Mouse (Mus musculus): ENCODE measurements around the gene Zfp385c. TPM values are rescaled to one million over a fixed set of nuclear protein-coding genes. Genes with fewer than 3 reads are reported as not detected.
"Not testable (repeated sequence)": the region's sequence is repeated elsewhere in the genome, so short reads cannot be mapped to it uniquely, and the experiment has no call there.

Zfp385c gene
- polyA plus RNA-seq, 1 experiment, result 0.14 TPM

DNA sequence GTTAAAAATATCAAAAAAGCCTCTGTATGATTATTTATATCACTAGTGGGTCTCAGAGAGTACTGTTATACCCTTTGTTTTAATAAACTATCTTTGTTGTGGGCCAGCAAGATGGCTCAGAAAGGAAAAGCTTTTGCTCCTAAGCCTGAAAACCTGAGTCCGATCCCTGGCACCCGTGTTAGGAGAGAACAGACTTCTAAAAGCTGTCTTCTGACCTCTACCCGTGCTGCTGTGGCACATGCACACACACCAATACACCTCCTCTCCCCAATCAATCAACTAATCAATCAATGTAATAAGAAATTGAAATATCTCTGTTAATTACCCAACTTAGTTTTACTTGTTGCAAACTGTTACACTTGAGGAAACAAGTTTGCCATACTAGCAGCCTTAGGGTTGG is 8.5 kb upstream of the Zfp385c start:
- WGBS, result 87% methylated on average over 3 of the region's 3 CpGs
- DNase-seq (ENCODE audit: low read depth, low spot score), result no peak

DNA sequence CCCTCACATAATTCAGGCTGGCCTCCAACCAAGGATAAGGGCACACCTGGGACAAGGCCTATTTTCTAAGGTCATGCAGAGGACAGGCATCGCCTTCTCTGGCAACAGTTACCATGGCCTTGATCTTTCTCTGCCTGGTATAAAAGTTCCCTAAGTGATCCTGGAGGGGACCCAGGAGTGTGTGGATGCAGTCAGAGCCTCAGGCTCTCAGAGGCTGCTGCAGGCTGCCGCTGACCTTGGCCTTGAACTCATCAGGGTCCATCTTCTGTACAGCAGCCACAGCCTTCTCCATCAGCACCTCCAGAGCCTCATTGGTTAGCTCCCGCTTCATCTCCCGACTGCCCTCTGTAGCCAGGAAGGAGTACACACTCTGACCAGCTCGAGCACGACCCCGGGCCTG is 5.7 kb upstream of the Zfp385c start:
- no peak for DNase-seq (ENCODE audit: low read depth, low spot score)
- 78% methylated on average over 7 of the region's 7 CpGs for WGBS

DNA sequence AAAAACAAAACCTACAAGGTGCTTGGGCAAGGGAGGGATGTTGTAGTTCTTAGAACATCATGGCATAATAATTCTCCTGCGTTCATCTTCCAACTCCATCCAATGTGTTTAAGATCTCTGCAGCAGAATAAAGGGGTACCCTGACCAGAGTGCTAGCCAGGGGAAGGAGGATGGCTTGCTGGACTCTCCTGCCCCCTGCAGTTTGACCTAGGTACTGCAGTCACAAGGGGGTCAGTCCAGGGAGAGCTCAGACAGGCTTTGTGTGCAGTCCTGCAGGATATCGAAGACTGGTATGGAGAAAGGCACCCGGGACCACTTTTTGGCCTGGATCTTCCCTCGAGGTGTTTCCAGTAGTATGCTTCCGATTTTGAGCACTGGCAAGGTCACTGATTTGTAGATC is 2.7 kb upstream of the Zfp385c start:
- 42% methylated on average over 5 of the region's 5 CpGs for WGBS
- DNase-seq (ENCODE audit: low read depth, low spot score), result no peak

DNA sequence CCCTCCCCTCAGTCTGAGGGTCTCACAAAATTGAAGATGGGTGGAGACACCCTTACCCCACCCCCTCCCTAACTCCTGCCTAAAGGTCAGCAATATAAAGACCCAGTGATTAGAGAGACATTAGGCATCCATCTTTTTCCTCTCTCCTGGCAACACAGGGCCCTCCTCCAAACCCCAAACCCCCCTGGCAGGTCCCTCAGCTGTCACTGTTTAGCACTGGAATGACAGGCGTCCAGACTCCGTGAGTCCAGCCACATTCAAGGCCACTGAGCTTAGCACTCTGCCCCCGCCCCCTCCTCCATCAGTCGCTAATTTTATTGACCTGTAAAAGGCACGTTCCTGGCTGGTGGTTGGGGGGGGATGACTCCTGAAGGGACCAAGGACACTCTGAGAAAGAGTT is 899 bp upstream of the Zfp385c start:
- DNase-seq (ENCODE audit: low read depth, low spot score), result no peak
- 39% methylated on average over 5 of the region's 5 CpGs for WGBS

DNA sequence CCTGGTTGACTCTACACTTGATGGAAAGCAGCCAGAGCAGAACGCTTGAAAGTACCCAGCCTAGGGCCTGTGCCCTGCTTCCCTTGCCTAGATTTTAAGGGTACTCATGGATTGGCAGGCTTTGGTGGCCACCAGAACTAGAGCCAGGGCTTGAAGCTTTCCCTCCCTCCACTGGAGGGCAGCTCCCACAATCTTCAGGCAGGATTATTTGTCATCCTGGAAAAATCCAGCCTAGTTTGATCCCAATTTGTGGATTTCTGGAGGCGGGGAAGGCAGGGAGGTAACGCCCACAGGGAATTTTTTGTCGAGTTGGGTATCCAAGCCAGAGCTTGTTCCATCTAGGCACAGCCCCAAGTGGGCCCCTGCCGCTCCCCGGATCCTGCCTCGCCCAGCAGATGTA is 1.9 kb downstream of the Zfp385c start:
- WGBS, result 48% methylated on average over 7 of the region's 7 CpGs
- DNase-seq (ENCODE audit: low read depth, low spot score), result no peak

DNA sequence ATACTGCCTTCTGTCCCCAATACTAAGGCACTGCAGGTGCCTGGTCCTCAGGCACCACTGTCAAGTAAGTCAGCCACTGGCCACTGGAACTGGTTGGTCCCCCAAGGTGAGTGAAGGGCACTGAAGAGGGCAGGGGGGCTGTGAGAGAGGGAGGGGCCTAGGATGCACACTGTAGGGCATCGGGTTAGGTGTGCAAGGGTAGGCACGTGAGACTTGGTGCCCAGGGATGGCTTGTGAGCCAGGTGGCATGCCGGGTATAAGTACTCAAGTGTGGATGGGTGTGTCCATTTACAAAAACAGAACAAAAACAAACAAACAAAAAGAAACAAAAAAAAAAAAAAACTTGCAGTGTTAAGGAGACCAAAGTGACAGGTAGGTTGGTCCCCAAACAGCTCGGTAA is 3.8 kb downstream of the Zfp385c start:
- WGBS, result 68% methylated on average over 4 of the region's 4 CpGs
- no peak for DNase-seq (ENCODE audit: low read depth, low spot score)

DNA sequence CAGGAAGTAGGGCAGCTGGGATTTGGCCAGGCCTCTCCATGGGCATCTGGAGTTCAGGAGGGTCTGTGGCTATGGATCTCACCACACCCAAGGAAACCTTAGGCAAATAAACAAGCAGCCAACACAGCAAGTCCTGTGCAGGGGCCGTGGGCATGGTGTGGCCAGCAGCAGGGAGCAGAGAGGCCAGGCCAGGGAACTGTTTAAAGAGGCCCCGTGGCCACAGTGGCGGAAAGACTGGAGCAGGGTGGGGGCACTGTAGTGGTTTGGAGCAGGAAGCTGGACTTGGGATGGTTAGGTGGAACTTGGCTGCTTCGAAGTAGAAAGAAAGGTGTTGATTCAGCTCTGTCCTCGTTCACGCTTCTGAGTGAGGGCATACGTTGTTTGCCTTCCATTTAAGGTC is 5.0 kb downstream of the Zfp385c start:
- DNase-seq (ENCODE audit: low read depth, low spot score), result no peak
- WGBS, result 69% methylated on average over 7 of the region's 7 CpGs

DNA sequence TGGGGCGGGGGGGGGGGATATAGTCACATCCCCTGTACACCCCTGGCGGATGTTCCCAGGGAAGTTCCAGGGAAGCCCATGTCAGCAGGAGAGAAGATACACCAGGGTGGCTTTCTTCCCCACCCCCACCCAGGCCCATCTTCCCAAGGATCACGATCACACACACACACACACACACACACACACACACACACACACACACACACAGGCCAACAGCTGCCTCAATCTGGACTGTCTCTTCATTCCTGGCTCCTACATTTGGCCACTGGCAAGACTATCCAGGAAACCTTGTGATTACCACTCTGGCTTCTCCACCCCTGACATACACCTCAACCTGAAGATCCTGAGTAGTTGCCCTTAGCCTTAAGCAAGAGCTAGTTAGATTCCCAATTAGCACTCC is 6.9 kb downstream of the Zfp385c start:
- WGBS, result 71% methylated on average over 3 of the region's 3 CpGs

DNA sequence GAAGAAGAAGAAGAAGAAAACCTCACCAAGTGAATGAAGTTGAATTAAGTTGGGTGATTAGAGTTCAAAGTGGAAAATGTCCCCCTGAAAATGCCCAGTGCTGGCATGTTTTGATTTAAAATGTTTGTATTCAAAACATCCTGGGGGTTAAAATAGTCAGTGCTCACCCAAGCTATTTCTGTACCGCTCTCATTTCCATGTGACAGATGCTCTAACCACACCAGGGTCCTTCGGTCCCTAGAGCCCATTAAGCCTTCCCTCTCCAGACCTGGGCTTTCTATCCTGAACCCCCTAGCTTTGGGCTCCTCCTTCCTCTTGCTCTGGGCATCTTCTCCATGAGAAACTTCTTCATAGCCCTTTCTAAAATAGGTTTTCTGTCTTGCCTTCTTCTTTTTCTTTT is 8.2 kb downstream of the Zfp385c start:
- WGBS, result 77% methylated on average over 2 of the region's 2 CpGs
- no peak for DNase-seq (ENCODE audit: low read depth, low spot score)

More for the DNA sequence above, 6.9 kb downstream of the Zfp385c start:
- no peak for DNase-seq (ENCODE audit: low read depth, low spot score)

DNA sequence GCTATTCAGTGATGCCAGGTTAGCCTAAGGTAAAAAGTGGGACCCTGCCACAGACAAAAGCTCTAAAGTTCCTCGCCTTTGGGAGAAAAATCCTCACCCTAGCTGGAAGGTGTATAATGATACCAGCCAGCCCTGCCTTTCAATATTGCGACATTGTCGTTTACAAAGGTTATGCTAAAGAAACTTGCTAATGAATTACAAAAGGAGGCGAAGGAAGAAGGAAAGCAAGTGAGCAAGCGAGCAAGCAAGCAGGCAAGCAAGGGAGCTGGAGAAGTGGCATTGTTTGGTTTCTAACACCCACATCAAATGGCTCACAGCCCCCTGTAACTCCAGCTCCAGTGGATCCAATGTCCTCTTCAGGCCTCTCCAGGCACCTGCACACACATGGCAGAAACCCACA is 9.7 kb downstream of the Zfp385c start:
- no peak for DNase-seq (ENCODE audit: low read depth, low spot score)
- 64% methylated on average over 5 of the region's 5 CpGs for WGBS

DNA sequence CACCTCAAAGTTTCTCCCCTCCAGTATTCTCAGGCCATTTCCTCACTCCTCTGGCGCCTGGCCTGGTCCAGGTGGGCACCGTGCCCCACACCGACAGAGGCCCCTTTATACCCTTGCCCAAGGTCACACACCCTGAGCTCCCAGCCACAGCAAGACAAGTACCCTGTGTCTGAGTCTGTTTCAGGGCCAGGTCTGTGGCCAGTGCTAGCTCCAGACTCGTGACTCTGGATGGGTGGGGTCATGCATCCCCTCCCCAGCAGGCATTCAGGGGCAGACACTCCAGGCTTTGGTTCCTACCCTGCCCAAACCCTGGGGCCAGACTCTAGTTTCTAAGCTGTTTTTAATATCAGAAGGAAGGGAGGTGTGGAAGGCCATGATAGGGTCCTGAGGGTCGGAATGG is 10.4 kb downstream of the Zfp385c start:
- WGBS, result 73% methylated on average over 5 of the region's 5 CpGs
- no peak for DNase-seq (ENCODE audit: low read depth, low spot score)

DNA sequence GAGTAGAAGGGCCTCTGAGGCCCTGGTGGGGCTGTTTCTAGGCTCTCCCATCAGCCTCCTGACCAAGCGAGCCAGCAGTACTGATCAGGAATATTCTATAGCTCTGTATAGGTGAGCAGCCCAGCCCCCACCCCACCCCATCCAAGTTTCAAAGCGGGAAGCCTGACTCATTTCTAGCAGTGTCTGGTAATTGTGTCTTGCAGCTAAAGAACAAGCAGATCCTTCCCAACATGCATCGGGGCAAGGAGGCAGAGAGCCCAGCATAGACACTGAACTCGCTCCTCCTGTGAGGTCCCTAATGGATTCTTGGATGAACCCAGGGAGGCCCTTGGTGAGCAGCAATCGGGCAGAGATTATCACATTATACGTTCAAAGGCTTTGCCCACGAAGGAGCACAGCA is 14.4 kb downstream of the Zfp385c start:
- whole genome bisulfite sequencing, result 52% methylated on average over 7 of the region's 7 CpGs
- no peak for DNase-seq (ENCODE audit: low read depth, low spot score)

DNA sequence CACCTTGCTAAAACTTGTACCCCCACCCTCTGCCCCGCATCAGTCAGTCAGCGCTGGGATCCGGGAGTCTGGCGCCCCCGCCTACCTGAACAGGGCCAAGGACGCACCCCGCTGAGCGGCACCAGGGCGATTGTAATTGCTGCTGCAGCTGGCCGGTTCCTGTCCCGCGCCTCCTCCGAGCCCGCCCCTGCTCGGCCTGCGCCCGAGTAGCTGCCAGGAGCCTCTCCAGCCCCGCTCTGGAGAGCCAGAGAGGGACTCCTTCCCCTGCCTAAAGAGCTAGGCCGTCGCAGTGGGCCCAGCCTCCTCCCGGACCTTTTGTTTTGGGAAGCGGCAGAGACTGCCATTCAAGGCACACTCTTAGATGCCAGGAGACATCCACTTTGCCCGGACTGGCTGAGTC is 19.1 kb downstream of the Zfp385c start:
- no peak for DNase-seq (ENCODE audit: low read depth, low spot score)
- 6% methylated on average over 23 of the region's 23 CpGs for WGBS

DNA sequence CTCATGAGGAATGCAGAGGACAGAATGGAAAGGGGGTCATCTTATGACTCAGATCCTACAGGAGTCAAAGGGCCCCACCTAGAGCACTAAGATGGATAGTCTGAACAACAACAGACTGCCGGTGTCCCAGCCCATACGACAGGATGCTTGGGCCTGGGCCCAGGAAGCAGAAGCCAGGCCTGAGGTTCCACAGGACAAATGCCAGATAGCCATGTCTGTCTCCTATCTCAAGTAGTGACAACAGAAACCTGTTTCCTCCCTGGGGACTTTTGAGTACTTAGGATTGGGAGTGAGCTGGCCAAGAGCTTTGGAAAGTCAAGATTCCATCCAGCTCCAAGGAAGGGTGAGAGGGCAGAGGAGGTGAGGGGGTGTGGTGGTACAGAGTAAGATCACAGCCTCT is 20.3 kb downstream of the Zfp385c start:
- DNase-seq (ENCODE audit: low read depth, low spot score), result no peak
- 57% methylated on average over 2 of the region's 2 CpGs for WGBS

DNA sequence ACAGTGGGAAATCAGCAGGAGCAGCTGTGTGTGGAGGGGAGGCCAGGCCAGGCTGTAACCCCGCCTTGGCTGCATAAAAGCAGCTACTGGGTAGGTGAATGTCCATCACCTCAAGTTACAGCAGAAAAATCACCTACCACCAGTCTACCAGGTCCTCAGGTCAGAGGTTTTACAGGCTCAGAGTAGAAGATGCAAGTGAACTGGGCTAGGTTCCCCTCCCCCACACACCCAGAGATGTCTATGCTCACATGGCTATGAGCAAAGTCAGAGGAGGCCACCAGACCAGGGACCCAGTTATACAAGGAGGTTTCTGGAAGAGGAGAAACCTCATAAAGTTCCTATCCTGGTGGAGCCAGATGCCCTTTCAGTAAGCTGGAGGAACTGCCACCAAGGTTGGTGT is 21.2 kb downstream of the Zfp385c start:
- WGBS, result 70% methylated on average over 1 of the region's 1 CpGs
- DNase-seq (ENCODE audit: low read depth, low spot score), result no peak

DNA sequence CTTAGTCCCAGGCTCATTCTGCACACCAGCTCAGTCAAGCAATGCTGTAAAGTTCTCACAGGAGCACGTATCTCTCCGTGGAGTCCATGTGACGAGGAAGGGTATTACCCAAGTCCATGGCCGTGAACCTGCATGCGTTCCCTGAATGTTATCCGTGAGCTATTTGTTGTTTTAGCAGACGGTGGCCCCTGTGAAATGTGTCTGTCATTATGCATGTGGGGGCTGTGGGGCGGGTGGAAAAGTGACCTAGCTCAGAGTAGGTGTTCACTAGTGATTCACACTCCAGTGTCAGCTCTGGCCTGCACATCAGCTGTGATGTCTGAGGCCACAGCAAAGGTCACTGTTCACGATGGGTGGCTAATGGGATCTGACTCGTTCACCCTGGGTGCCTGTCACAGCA is 32.4 kb downstream of the Zfp385c start:
- no peak for DNase-seq (ENCODE audit: low read depth, low spot score)
- 61% methylated on average over 10 of the region's 10 CpGs for WGBS

DNA sequence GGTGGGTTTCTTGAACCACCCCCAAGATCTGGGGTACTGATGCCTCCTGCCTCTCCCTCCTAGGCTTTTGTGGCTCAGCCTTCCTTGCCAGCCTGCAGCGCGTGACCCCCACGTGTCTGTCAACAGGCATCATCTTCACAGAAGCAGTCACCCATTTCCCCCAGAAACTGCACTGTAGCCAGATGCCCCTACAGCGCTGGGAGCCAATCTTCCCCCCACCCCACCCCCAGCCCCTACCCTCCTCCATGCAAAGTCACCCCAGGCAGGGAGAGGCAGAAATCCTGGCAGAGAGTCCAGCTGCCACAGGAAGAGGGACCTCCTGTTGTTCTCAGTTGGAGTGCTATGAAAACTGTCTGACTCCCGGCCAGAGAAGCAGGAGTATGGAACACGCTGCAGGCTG is 35.8 kb downstream of the Zfp385c start:
- 22% methylated on average over 6 of the region's 6 CpGs for WGBS
- DNase-seq (ENCODE audit: low read depth, low spot score), result no peak

DNA sequence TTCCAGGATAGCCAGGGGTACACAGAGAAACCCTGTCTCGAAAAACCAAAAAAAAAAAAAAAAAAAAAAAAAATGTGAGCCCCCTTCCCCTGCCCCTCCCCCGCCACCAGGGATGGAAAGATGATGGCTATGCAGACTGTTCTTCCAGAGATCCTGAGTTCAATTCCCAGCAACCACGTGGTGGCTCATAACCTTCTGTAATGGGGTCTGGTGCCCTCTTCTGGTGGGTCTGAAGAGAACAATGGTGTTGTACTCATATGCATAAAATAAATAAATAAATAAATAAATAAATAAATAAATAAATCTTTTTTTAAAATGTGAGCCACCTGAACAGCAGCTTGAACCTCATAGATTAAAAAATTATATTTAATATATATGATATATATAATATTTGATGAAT is 36.7 kb downstream of the Zfp385c start:
- WGBS, result 53% methylated on average over 3 of the region's 3 CpGs
- DNase-seq (ENCODE audit: low read depth, low spot score), result not testable (repeated sequence)

DNA sequence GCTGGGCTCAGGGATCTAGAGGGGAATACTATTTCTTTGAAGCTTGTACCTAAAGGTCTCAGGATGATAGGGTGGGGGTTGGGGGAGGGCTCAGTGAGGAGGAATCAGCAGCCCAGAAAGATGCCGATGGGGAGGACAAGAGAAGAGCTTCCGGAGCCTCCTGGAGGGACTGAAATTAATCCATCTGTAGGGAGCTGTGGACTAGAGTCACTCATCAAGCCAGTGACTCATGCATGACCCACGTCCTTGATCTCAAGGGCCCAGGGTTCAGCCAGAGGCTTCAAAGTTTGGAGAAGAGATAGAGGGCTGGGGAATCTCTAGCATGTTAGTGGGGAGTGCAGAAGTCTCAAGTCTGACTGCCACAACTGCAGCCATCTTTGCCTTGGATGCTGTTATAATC is 40.5 kb downstream of the Zfp385c start:
- DNase-seq (ENCODE audit: low read depth, low spot score), result no peak
- WGBS, result 35% methylated on average over 3 of the region's 3 CpGs

DNA sequence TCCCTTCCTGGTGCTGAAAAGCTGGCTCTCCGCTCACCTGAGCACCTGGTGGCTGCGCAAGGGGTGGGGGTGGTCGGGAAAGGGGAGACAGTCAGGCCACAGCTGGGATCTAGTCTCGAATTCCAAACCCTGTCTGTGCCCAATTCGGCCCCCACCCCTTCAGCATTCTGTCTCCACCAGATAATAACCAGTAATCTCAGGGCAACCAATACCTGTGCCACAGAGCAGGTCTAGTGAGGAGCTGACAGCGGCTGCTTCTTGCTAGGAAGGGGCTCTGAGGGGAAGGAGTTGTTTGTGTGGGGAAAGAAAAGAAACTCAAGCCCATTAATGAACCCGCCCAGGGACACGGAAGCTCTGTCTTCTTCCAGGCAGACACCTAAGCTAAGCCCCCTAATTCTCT is 41.0 kb downstream of the Zfp385c start:
- WGBS, result 15% methylated on average over 8 of the region's 8 CpGs
- DNase-seq (ENCODE audit: low read depth, low spot score), result no peak

DNA sequence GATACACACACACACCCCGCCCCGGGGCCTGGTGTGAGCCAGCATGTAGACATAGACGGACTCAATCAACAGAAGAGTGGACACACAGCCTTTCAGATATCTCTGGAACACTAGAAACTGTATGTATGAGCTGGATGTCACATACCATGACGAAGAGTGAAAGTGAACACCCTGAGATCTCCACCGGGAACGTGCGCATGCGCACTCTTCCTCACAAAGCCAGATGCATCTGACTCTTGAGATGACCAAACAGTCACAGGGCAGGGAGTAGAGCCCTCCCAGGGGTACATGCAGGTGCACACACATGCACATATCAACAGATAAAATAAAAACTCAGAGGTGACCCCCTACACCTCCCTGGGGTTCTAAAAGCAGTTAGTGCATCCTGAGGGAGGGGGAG is 43.9 kb downstream of the Zfp385c start:
- 82% methylated on average over 8 of the region's 8 CpGs for WGBS
- DNase-seq (ENCODE audit: low read depth, low spot score), result no peak

DNA sequence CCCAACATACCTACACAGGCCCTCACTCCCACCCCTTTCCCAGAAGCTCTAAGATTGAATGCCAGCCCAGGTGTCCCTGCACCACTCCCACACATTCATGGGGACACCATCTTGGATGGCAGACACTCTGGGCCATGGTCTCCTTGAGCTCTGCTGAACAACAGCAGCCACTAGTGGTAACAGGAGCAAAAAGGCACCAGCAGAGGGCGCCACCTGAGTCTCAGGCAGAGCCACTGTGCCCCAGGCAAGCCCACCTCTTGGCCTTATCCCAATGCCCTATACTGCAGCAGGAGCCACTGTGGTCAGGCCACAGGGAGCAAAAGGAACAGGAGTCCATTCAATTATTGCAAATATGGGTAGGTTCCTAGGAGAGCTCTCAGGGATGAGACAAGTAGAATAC is 46.0 kb downstream of the Zfp385c start:
- no peak for DNase-seq (ENCODE audit: low read depth, low spot score)
- 5% methylated on average over 1 of the region's 1 CpGs for WGBS
